Mouse (Mus musculus) E14TG2a.4 (cell line): ENCODE data around the gene Muc1.

Experiments
- CTCF ChIP-seq: conservative IDR thresholded peaks from 2 replicates; pipeline ENCODE4 v1.5.1; 2014; ENCODE audit warnings: low read length
- NANOG ChIP-seq: IDR thresholded peaks from 2 replicates; pipeline ENCODE4 v1.6.1; 2014; ENCODE audit warnings: borderline replicate concordance, low read length, mixed read lengths
- POU5F1 ChIP-seq: IDR thresholded peaks from 2 replicates; pipeline ENCODE4 v1.6.1; 2014; ENCODE audit warnings: low read length, borderline replicate concordance

- TF ChIP-seq CTCF (no peak), NANOG (no peak), POU5F1 (no peak)
These were observed 38.4 kb upstream of the Muc1 start for GRCm38 (mm10) chr3:89190436-89190835.
